Mouse (Mus musculus): ENCODE results near the gene Vwa7.

- TF ChIP-seq POLR2A (IDR thresholded peaks at IDR 0.05; ENCODE audit: low read depth, low read length), result peak; percentile 46; the same call in 1 of the 2 replicates
- no peak for TF ChIP-seq CTCF (IDR thresholded peaks at IDR 0.05; ENCODE audit: extremely low read depth, insufficient read depth, insufficient read length, insufficient replicate concordance)
Observed at GRCm38 (mm10) chr17:35049561-35050016, 33.2 kb downstream of the Vwa7 start, which contains the start of gene Clic1.
